Mouse (Mus musculus) left cerebral cortex, postnatal 36 days (tissue): ENCODE data around the gene Agtpbp1. TPM values are rescaled to one million over a fixed set of nuclear protein-coding genes. Genes with fewer than 3 reads are reported as not detected.
A peak's percentile ranks its signal among the peaks of the same experiment; 100 is the strongest.
"Not testable (repeated sequence)": the region's sequence is repeated elsewhere in the genome, so short reads cannot be mapped to it uniquely, and the experiment has no call there.

ENCODE experiments used
- DNase-seq, 2 experiments: peaks; one replicate each; pipeline ENCODE4 v3.0.0; 2021 to 2022; ENCODE audit warnings: low spot score in 2 of 2, mixed read lengths in 1 of 2
- intact Hi-C: fragments of 180-260 bp; cut with DNase I; formaldehyde crosslinking; loops from one replicate; pipeline ENCODE4 v1.15.1; 2025
- total RNA-seq, 2 experiments: library from RNA; stranded (reverse); gene quantifications; 2 replicates each; pipeline ENCODE4 v1.2.3; 2021

The Agtpbp1 gene
- total RNA-seq = 100 to 1,000 TPM; 340 to 342 TPM

DNA sequence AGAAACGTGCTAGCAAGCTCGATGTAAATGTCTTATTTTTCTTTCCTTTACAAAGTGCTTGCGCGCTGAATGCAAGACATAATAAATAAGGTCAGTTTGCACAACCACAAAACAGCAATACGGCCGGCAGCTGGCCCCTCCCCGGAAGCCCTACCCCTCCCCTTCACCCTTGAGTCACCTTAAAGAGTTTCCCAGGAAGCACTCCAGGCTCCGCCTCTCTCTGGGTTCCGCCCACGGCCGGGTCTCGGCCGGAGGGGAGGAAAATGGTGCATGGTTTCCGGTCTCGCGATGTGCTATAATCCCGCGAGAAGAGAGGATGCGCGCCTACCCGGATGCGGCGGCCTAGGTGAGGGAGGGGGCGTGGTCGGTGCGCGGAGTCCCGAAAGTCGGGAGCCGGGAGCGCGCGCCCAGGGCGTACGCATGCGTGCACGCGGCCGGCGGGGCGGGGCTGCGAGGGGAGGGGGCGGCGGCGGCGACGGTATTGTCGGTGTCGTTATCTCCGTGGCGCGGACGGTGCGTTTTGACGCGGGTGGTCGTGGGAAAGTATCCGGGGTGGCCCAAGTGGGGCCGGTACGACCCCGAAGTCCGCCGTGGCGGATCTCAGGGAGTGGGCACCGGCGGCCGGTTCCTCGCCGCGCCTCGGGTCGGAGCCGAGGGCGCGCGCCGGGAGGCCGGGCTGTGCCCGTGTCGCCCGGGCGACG is at the start of gene Agtpbp1, which contains the start of gene Naa35:
Gene Agtpbp1, minus strand, starts transcription at position 281 of the 701 bp plus-strand sequence.
Gene Naa35, plus strand, starts transcription at position 313 of the 701 bp plus-strand sequence.
- intact Hi-C loops = loop anchor here (2.0 kb wide), 1 partner anchor 28 kb away; no protein-coding TSS in a partner anchor

DNA sequence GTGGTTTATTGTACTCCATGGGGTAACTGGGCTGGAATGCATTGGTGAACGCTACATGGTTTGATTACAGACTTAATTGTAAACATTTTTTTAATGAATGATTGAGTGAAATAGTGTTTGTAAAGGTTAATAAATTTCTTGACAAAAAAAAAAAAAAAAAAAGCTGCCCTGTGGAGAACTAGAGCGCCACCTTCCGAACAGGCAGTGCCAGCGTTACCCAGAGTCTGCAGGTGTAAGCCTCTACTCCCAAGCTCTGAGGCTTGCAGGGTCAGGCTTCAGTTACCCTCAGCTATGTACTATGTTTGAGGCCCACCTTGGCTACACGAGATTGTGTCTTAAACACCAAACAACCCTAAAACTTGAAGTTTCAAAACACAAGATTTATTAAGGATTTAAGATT is 49.6 kb upstream of the Agtpbp1 start:
- no peak for DNase-seq
- intact Hi-C loops = loop anchor here (5.0 kb wide), 1 partner anchor 93 kb away; no protein-coding TSS in a partner anchor

More for the DNA sequence above, at the start of gene Agtpbp1, which contains the start of gene Naa35:
- DNase-seq = peak; percentile 99

DNA sequence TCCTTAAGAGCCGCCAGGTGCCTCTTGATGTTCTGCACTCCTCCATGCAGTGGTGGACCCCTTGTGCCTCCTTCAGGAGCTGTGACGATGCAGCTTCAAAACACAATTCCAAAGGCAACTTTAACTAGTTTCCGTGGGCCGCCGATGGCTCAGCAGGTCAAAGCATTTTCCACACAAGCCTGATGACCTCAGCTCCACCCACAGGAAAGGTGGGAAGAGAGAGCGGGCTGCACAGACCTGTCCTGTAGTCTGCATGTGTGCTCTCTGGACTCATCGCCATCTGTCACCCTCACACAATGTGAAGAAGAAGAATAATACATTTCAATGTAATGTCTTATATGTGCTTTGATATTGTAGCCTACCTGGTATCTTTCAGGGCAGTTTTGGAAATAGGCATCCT is 41.7 kb upstream of the Agtpbp1 start:
- intact Hi-C loops = no loop called here

DNA sequence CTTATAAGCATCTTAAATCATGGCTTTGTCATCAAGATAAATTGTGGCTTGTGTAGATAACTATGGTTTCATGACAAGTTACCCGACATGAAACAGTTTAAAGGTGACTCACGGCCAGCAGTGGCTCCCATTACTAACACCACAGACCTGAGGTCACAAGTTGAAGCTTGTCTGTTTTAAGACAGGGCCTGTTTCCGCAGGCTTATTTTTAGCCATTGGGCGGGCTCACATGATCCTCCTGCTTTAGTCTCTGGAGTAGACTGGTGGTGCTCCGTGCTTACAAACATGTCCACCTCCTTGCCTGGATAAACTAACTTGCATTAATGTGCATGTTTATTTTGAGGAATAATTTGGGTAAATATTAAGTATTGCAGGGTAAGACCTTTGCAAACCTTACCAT is 39.9 kb upstream of the Agtpbp1 start:
- no peak for DNase-seq
- intact Hi-C loops = no loop called here

More for the DNA sequence above, 41.7 kb upstream of the Agtpbp1 start:
- no peak for DNase-seq

DNA sequence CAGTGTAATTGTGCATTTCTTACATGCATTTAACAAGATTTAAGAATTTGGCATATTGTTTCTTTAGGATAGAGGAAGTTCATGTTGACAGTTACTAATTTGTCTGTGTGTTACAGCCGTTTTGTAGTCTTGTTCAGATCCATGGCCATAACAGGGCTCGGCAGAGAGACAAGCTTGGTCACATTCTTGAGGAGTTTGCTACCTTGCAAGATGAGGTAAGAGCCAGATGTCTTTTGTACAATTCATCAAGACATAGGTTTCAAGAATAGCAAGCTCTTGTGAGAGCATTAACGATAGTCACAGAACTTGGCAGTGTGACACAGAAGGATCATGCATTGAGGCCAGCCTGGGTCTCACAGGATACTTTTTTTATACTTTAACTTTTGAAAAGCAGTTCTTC is 39.4 kb upstream of the Agtpbp1 start:
- DNase-seq = no peak
- intact Hi-C loops = no loop called here

DNA sequence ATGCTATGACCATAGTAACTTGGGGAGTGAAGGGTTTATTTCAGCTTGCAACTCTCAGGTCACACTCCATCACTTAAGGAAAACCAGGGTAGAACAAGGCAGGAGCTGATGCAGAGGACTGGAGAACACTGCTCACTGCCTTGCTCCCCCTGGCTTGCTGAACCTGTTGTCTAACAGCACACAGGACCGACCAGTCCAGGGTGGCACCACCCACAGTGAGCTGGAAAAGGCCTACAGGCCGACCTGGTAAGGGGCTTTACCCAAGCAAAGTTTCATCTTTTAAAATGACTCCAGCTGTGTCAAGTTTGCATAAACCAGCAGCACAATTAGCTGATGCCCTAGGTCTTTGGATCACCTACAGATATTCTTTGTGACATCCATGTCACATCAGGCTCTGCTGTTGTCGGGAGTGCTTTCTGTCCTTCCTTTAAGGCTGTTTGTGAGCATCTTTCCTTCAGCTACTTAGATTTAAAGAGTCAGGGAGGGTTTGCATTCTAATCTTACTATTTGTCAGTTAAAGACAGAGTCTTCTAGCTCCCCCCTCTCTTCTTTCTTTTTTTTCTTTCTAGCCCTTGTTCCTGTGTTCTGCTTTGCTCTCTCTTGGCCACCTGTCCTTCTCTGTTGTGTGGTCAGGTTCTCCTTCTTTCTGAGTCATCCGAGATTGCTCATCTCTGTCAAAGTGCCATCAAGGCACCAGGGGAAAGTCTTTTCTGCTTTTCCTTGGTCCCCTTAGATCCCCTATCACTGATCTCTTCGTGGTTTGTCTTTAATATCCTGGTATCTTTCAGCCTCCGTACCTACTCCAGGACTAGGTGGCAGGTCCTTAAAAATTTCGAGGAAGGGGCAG is 36.8 kb upstream of the Agtpbp1 start:
- no peak for DNase-seq
- intact Hi-C loops = no loop called here

DNA sequence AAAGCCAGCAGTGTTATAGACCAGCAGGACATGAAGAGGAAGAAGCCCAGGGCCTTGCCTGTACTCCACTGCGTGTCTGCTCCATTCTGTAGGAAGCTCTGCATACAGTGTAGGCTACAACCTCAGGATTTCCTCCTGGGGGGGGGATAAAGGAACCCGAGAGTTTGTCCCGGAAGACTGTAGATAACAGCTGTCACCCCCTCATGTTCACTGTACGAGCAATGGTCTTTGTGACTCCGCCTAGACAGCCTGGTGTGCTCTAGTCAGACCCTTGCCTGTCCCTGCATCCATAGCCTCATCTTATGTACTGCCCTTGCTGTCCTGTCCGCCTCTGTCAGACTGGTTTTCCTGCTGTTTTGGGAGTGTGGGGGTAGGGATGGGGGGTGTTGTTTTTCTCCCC is 33.4 kb upstream of the Agtpbp1 start:
- intact Hi-C loops = no loop called here
- no peak for DNase-seq

DNA sequence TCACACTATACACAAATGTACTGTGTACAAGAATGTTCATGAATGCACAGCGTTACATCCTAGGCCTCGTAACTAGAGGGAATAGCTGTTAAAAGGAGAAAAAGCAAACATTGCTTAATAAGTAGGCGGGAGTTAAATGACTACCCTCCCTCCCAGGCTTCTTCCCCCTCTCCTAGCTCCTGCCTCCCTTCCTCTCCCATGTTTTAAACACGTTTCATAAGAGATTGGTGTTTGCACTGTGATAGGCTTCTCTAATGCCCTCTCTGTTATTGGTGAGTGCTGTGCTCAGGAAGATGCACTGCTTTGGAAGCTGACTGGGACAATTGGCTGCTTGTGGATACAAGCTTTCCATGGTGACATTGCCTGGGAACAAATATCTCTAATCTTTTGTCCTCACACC is 30.5 kb upstream of the Agtpbp1 start:
- intact Hi-C loops = no loop called here
- no peak for DNase-seq

DNA sequence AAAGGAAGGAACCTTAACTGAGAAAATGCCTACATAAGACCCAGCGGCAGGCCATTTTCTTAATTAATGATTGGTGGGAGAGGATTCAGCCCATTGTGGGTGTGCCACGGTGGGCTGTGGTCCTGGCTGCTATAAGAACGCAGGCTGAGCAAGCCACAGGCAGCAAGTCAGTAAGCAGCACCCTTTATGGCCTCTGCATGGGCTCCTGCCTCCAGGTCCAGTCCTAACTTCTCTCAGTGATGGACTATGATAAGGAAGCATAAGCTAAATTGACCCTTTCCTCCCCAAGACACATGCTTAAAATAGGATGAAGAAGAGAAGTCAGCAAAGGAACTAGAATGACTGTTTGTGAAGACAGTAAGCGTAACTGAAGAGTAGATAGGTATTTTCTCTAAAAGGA is 30.1 kb upstream of the Agtpbp1 start:
- DNase-seq = no peak
- intact Hi-C loops = no loop called here

DNA sequence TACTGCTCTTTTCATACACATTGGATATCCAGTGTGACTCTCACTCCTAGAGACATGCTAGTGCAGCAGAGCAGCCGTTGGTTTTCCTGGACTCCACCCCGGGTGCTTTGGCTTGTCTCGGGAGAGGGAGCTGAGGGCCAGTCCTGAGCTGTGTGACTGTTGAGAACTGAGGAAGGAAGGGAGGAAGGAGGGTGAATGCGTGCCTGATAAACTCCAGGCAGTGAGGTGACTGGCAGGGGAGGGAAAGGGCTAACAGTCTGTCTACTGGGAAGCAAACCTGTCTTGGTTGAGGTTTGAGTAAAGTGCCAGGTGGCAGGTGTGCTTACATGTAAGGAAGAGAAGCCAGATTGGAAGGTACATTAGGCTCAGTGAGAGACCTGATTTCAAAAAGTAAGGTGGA is 28.8 kb upstream of the Agtpbp1 start:
- no peak for DNase-seq
- intact Hi-C loops = no loop called here

DNA sequence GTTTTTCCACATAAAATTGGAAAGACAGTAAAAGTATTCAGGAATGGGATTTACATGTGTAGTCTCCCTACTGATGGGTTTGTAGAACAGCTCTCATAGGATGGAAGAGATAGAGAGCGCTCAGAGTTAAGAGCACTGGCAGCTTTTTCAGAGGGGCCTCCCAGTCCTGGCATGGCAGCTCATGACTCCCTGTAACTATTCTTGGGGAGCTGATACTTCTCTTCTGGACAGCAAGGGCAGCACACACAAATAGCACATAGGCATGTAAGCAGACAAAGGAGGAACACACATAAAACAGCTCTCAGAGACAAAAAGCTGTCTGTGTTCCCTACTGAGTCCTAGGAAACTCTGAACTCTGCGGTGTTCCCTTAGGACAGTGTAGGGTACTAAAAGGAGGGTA is 25.4 kb upstream of the Agtpbp1 start:
- no peak for DNase-seq
- intact Hi-C loops = no loop called here

DNA sequence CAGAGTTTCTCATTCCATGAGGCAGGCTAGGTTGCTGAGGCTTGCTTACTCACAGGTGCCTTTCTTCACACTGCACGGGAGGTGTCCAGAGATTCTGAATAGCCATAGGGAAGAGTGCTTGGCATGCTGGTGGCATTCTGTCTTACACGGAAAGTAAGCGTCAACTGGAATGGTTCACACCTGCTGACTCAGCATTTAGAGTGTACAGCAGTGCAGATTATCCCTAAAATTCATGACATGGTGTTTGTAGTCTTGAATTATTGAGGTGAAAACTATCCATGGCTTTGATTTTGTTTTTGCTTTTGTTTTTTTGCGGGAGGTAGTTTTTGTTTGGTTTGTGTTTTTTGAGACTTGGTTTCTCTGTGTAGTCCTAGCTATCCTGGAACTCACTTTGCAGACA is 24.9 kb upstream of the Agtpbp1 start:
- intact Hi-C loops = no loop called here
- DNase-seq = no peak

DNA sequence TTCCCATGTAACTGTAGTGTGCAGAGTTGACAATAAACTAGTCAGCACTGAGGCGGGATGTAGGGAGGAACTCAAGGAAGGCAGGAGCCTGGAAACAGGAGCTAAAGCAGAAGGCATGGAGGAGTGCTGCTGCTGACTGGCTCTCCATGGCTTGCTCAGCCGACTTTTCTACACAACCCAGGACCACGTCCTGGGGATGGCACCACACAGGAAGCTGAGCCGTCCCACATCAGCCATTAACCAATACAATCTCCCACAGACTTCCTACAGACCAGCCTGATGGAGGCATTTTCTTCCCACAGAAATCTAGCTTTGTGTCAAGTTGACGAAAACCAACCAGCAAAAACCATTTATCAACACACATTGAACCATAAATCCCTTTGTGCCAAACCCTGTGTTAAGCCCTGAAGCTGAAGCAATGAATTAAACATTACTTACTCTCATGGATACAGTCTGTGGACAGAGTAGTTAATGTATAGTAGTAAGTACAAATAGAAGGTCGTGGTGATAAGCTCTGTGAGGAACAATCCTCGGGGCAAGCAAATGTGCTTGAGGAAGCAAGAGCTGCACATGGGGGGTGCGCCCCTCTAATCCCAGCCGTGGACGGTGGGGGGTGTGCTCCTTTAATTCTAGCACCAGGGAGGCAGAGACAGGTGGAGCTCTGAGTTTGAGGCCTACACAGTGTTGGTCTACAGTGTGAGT is 20.3 kb upstream of the Agtpbp1 start:
- intact Hi-C loops = no loop called here
- no peak for DNase-seq

DNA sequence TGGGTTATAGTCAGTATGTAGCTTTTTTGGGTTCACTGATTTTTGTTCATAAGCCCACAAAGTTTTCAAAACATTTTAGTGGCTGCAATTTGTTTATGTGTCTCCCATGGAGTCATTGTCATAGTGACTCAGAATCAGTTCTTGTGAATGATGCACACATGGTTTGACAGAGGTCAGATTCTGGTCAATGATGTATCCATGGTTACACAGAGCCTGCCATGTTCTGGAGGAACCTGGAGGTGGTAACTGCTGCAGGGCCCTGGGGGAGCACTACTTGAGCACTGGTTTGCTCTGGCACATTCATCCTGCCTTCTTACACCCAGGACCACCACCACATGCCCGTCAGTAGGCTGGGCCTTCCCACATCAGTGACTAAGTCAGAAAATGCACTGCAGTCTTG is 19.5 kb upstream of the Agtpbp1 start:
- no peak for DNase-seq
- intact Hi-C loops = no loop called here

DNA sequence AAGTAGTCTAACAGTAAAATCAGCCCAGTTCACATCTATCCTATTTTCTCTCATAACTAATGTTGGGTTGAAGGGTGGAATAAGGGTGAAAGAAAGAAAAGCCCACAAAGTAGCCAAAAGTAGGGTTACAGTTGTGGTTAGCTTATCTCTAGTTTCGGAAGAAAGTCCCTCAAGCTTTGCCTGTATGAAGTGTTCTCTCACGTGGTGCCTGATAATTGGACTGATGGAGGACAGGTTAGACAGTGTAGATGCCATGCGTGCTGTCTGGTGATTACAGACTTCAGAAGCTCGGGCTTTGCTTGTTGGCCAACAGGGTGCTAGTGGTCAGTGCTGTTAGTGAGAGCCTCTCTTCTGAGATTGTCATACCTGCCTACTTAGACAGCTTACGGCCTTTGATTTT is 18.1 kb upstream of the Agtpbp1 start:
- no peak for DNase-seq
- intact Hi-C loops = no loop called here

DNA sequence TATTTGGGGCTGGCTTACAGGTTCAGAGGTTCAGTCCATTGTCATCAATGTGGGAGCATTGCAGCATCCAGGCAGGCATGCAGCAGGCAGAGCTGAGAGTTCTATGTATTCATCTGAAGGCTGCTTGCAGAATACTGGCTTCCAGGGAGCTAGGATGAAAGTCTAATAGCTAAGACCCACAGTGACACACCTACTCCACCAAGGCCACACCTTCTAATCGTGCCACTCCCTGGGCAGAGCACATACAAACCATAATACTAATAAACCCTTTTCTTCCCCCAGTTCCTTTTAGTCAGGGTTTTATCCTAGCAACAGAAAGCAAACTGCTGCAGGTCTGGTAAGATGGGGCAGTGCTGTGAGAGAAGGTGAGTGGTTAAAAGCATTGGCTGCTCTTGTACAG is 7.6 kb upstream of the Agtpbp1 start:
- no peak for DNase-seq
- intact Hi-C loops = no loop called here

DNA sequence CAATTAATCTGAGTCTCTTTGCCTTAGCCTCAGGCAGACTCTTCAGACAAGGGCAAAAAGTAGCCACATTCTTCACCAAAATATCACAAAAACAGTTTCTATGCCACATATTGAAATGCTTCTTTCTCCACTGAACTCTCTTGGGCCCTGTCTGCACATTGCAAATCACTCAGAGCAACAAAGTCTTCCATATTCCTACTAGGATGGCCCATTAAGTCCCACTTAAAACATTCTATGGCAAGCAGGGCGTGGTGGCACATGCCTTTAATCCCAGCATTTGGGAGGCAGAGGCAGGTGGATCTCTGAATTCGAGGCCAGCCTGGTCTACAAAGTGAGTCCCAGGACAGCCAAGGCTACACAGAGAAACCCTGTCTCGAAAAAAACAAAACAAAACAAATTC is 7.0 kb upstream of the Agtpbp1 start:
- DNase-seq, intact Hi-C loops: not testable (repeated sequence)

DNA sequence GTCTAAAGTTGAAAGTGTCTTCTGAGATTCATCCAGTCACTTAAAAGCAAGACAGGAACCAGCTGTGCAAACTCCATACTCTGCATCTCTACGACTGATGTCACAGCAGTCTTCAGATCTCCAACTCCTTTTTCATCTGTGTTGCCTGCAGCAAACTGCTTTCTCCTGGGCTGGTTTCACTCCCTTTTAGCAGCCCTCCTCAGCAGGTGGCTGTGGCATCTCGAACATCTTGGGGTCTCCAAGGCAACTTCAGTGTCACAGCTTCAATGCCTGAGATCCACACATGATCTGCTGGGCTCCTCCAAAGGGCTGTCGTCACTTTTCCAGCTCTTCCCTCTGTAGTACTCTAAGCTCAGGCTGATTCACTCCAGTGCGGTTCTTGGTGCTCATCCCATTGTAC is 5.7 kb upstream of the Agtpbp1 start:
- intact Hi-C loops = no loop called here

DNA sequence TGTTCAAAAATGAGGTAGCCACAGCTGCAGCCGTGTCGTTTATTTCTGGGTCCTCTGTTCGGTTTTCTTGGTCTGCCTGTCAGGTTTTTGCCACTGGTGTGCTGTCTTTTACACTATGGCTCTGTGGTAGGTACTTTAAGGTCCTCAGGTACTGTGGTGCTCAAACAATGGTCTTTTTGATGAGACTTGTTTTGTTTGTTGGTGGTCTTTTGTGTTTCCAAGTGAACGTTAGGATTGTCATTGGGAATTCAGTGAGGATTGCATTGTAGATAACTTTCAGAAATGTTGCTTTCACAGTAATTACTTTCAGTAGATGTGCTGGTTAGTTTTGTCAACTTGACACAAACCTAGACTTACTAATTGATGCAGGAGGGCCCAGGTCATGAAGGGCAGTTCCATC is 4.6 kb upstream of the Agtpbp1 start:
- intact Hi-C loops = no loop called here
- DNase-seq = no peak

More for the DNA sequence above, 5.7 kb upstream of the Agtpbp1 start:
- no peak for DNase-seq

DNA sequence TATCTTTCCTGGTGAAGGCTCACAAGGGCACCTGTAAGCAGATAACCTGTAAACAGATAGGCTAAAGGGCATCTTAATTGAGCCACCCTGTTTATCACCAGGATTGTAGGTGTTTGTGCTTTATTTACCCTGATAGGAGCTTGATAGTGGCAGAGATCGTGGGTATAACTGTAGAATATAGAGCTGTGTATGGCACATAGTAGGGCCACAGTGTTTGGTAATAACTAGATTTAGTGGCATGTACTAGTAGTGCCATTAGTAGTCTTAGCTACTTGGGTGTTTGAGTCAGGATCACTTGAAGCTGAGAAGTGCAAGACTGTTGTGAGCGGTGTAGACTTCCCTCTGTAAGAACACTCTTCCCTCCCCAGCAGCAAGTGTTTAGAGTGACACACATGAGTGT is 2.2 kb upstream of the Agtpbp1 start:
- DNase-seq = no peak
- intact Hi-C loops = no loop called here
